Mouse (Mus musculus) olfactory bulb, adult 2 months (tissue): ENCODE data around the gene Apbb2. TPM values are rescaled to one million over a fixed set of nuclear protein-coding genes. Genes with fewer than 3 reads are reported as not detected.

Experiments used
- H3K27ac ChIP-seq: fragments of 200-500 bp; 2 replicates; pipeline ENCODE4 v1.5.1; 2012; ENCODE audit warnings: low read depth, low read length; ENCODE audit not compliant: insufficient read depth
- H3K4me1 ChIP-seq: fragments of 200-500 bp; 2 replicates; pipeline ENCODE4 v1.6.1; 2012; ENCODE audit warnings: low read length; ENCODE audit not compliant: control insufficient read depth, insufficient read depth
- H3K4me3 ChIP-seq: fragments of 200-500 bp; 2 replicates; pipeline ENCODE4 v1.5.1; 2012; ENCODE audit warnings: mild to moderate bottlenecking, low read depth, low read length, moderate library complexity; ENCODE audit not compliant: insufficient read depth
- CTCF ChIP-seq: fragments of 200-500 bp; IDR thresholded peaks from 2 replicates; pipeline ENCODE4 v1.5.1; 2012; ENCODE audit warnings: low read depth, mild to moderate bottlenecking, low read length, moderate library complexity; ENCODE audit not compliant: insufficient read depth
- POLR2A ChIP-seq: fragments of 200-500 bp; IDR thresholded peaks from 2 replicates; pipeline ENCODE4 v1.6.1; 2012; ENCODE audit warnings: mild to moderate bottlenecking, low read depth, low read length, moderate library complexity; ENCODE audit not compliant: insufficient read depth
- WGBS: fragments of 180-500 bp; shearing (Covaris S2); methylation state at CpG from one replicate; pipeline ENCODE4 v1.1.7; 2018; 5-methylcytosine and 5-hydroxymethylcytosine counted together
- polyA plus RNA-seq: library from polyadenylated mRNA; stranded (reverse); fragments of >200 nt; gene quantifications from 2 replicates; pipeline ENCODE4 v1.2.4, GENCODE M21; 2012; ENCODE audit warnings: low replicate concordance; ENCODE audit not compliant: missing spikeins, insufficient read depth, insufficient read length

Gene Apbb2
- polyA plus RNA-seq, 1 experiment: not detected

DNA sequence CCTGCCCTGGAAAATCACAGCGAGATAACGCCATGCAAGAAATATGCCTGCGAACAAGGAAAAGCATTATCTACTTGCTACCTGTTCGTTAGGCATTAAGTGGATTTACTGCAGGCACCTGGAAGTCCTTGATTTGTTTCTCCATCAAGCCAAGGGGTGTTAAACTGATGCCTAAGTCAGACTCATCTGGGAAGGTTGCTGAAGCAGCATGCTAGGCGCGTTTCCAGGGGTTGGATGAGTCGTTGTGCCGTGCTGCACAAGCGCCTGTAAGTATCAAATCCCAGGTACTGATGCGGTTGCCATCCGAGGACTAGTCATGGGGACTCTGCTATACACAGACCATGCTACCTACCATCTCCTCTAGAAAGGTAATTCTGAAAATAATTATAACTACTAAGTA is 611 bp upstream of the Apbb2 start:
- no peak overlapping the region for H3K27ac ChIP-seq
- H3K4me3 ChIP-seq: no peak overlapping the region
- WGBS: 47% methylated on average over 11 of the region's 11 CpGs
- H3K4me1 ChIP-seq: peaks cover 14% of the 10 kb centered on the region
- no peak for TF ChIP-seq CTCF
- no peak for TF ChIP-seq POLR2A

DNA sequence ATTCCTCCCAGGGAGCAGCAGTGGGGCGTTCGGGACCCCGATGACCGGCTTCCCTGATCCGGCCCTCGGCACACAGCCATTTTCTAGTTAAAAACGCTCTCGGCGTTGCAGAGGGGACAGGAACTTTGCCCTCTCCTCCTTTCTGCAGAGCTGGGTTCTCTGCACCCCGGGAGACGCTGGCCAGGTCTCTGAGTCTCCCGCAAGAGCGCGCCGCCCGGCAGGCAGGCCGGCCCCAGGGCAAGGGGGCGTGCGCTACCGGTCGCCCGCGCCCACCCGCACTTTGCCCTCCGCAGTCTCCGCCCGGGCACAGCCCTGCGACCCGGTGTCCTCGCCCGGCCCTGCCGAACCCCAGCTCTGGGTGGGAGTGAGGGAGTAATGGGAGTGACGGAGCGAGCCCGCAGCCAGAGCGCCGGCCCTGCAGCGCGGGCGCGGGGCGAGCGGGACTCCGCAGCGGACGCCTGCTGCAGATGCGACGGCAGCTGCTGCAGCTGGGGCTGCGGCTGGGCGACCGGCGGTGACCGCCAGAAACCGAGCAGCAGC is 593 bp downstream of the Apbb2 start:
- under 1% methylated on average over 53 of the region's 54 CpGs for WGBS
- H3K4me3 ChIP-seq: peak overlapping the region; percentile 88
- peaks cover 16% of the 10 kb centered on the region for H3K4me1 ChIP-seq
- peak overlapping the region; percentile 58; the same call in 1 of the 2 replicates for H3K27ac ChIP-seq
- no peak for TF ChIP-seq POLR2A
- no peak for TF ChIP-seq CTCF

DNA sequence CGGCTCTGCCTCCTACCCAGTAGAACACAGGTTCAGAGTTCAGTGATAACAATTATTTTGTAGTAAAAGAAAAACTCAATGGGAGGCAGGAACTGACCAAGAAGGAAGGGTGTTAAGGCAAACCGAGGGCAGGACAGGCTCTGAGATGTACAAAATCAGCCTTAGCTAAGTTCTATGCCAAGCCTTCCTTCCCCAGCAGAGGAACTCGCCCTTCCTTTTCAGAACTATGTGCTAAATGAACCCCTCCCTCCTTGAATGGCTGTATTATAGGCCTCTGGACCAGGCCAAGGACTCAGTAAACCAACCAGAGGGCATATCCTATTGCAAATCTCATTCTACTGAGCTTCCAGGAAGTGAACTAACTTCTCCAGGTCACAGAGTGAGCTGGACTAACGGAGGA is 3.6 kb downstream of the Apbb2 start:
- Histone ChIP-seq H3K27ac (no peak overlapping the region), H3K4me1 (peaks cover 15% of the 10 kb centered on the region)

DNA sequence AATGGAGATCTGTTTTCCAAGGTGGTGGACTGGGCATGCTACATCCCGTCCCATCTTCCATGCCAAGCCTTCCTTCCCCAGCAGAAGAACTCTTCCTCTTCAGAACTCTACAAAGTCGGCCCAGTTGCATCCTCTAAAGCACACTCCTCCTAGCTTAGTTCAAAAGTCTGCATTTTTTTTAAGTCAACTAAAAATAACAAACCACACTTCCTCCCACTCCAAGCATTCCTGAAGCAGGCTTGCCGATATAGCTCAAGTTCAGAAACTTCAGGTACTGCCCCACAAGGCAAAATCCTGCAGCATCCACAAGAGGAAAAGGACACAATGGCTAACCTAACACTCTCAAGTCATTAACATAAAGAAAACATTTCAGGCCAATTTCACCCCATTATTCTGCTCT is 4.9 kb downstream of the Apbb2 start:
- TF ChIP-seq POLR2A: no peak
- no peak for TF ChIP-seq CTCF
- WGBS: 56% methylated on average over 3 of the region's 3 CpGs
- Histone ChIP-seq H3K4me3 (no peak overlapping the region), H3K4me1 (peaks cover 13% of the 10 kb centered on the region), H3K27ac (no peak overlapping the region)

More for the DNA sequence above, 3.6 kb downstream of the Apbb2 start:
- TF ChIP-seq POLR2A (no peak), CTCF (no peak)
- no peak overlapping the region for H3K4me3 ChIP-seq
- WGBS: 92% methylated on average over 4 of the region's 4 CpGs

DNA sequence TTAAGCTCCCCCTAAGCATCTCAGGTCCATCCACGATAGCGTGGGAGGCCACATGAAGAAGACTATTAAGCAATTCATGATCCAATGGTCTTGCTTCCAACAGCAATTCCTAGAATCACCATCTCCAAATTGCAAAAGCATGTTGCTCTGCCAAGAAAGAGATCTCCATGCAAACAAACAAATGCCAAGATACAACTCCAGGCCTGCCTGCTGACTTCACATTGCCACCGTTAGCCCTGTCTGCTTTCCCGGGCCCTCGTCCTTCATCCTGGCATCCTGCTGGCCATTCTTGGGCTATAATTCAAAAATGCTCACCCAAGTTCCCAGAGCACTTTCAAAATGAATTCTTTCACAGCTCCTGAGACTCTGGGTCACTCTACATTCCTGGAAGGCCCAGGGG is 5.6 kb downstream of the Apbb2 start:
- TF ChIP-seq POLR2A: no peak
- no peak for TF ChIP-seq CTCF
- no peak overlapping the region for H3K27ac ChIP-seq
- H3K4me3 ChIP-seq: no peak overlapping the region
- 76% methylated on average over 5 of the region's 5 CpGs for WGBS
- peaks cover 11% of the 10 kb centered on the region for H3K4me1 ChIP-seq

DNA sequence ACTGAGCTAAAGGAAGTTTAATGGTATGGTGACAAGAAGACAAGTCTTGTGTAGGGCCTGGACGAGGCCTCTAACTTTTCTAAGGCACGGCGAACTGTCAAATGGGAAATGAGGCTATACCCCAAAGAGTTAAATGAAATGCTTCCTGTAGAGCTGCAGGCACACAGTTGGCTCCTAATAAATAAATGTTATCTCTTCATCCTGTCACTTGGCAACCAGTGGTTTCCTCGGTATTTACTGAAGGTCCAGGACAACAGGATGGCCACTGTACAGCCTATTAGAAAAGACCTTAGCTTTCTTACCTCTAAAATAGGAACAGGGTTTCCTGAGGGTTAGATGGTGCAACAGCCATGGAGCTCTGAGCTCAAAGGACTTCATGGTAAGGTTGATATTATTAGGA is 6.7 kb downstream of the Apbb2 start:
- peaks cover 6% of the 10 kb centered on the region; the same call in 1 of the 2 replicates for H3K4me1 ChIP-seq
- no peak for TF ChIP-seq POLR2A
- no peak for TF ChIP-seq CTCF
- H3K27ac ChIP-seq: no peak overlapping the region
- WGBS: 84% methylated on average over 4 of the region's 4 CpGs
- H3K4me3 ChIP-seq: no peak overlapping the region

DNA sequence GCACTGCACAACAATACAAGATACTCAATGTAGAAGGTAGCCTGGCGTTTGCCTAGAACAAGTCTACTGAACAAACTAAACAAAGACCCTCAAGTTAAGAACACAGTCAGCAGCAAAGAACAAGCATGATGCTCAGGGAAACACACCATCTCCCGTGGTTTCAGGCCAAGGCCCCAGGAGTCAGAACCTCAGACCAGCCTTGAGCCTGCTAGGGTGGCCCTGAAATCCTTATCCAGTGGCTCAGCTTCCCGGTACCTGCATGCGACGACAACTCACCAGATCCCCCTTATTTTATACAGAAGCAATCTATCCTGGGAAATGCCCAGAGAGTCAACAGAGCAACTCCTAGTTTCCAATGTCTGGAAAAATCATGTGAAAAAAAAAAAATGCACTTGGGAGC is 7.2 kb downstream of the Apbb2 start:
- TF ChIP-seq POLR2A (no peak), CTCF (no peak)
- WGBS: 91% methylated on average over 5 of the region's 5 CpGs
- Histone ChIP-seq H3K4me1 (peaks cover 6% of the 10 kb centered on the region; the same call in 1 of the 2 replicates), H3K4me3 (no peak overlapping the region), H3K27ac (no peak overlapping the region)

DNA sequence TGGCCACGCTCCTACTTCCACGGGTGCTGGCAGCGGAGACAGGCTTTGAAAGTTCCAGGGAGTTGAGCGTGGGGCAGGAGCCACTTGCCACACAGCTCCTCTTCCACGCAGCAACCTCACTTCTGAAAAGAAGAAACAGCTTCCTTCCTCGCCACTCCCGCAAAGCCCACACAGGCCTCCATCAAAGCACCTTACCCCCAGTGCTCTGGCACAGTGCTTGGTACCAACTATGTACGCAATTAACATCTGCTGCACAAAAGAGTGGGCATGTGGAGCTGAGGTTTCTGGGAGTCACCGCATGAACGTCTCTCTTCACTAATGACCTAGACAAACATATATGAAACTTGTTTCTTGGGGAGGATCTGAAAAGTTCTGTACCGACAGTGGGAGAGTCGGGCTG is 8.3 kb downstream of the Apbb2 start:
- WGBS: 88% methylated on average over 12 of the region's 12 CpGs
- H3K4me1 ChIP-seq: peaks cover 9% of the 10 kb centered on the region; the same call in 1 of the 2 replicates
- H3K4me3 ChIP-seq: no peak overlapping the region
- TF ChIP-seq CTCF: no peak
- no peak for TF ChIP-seq POLR2A
- H3K27ac ChIP-seq: no peak overlapping the region

DNA sequence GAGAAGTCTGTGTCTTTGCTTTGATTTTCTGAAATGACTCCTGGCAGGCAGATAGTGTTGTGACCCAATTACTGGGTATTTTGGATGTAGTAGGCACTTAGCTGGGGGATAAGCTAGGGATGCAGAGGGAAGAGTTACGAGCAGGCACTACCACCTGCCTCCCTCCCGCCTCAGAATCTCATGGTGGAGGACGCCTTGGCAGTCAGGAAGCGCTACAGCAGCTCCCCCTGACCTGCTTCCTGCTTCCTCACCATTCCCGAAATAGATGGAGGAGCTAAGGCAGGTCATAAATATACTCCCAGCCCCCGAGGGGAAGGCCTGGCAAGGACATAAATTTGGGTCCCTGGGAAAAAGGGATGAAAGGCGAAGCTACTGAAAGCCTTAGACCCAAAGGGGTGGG is 9.3 kb downstream of the Apbb2 start:
- H3K4me1 ChIP-seq: peaks cover 7% of the 10 kb centered on the region; the same call in 1 of the 2 replicates
- no peak overlapping the region for H3K4me3 ChIP-seq
- WGBS: 76% methylated on average over 7 of the region's 7 CpGs
- no peak overlapping the region for H3K27ac ChIP-seq
- TF ChIP-seq CTCF: no peak

DNA sequence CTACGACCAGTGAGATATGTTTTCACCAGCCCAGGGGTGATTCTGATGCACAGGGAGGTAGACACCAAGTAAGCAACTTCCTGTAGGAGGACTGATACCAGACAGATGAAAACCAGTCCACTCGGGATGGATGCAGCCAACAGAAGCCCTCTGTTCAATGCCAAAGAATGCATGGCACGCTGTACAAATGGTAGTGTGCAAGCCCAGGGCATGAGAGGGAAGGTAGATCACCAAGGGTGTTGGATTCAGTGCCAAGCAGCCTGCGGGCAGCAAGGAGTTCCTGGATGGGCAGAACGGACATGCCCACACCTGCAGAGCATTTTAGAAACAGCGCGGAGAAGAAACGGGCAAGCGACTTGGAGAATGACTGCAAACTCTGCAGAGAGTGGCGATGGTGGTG is 10.8 kb downstream of the Apbb2 start:
- Histone ChIP-seq H3K4me1 (peaks cover 3% of the 10 kb centered on the region; the same call in 1 of the 2 replicates), H3K27ac (no peak overlapping the region), H3K4me3 (no peak overlapping the region)
- 93% methylated on average over 10 of the region's 10 CpGs for WGBS
- TF ChIP-seq CTCF (no peak), POLR2A (no peak)
